Mouse (Mus musculus) intestine, embryonic 16.5 days (tissue): ENCODE data around the gene Tnrc18. TPM values are rescaled to one million over a fixed set of nuclear protein-coding genes. Genes with fewer than 3 reads are reported as not detected.

Experiments
- ATAC-seq: fragments of 200-750 bp; cut with Nextera tagmentation; 2 replicates; pipeline ENCODE4 v1.8.0; 2017; ENCODE audit warnings: moderate TSS enrichment, moderate library complexity
- H3K27ac ChIP-seq: fragments of 300-500 bp; sonication (generic); 2 replicates; pipeline ENCODE4 v1.5.1; 2014; ENCODE audit warnings: mild to moderate bottlenecking, low read length
- H3K27me3 ChIP-seq: fragments of 300-500 bp; sonication (generic); replicated peaks from 2 replicates; pipeline ENCODE4 v1.6.1; 2014; ENCODE audit warnings: low read length, control low read depth, mixed read lengths; ENCODE audit not compliant: control insufficient read depth, insufficient read depth
- H3K36me3 ChIP-seq: fragments of 300-500 bp; sonication (generic); 2 replicates; pipeline ENCODE4 v1.6.1; 2014; ENCODE audit warnings: low read length, control low read depth; ENCODE audit not compliant: control insufficient read depth, insufficient read depth
- H3K4me1 ChIP-seq: fragments of 300-500 bp; sonication (generic); 2 replicates; pipeline ENCODE4 v1.6.1; 2014; ENCODE audit warnings: low read length, control low read depth, mixed read lengths; ENCODE audit not compliant: control insufficient read depth, insufficient read depth
- H3K4me2 ChIP-seq: fragments of 300-500 bp; sonication (generic); 2 replicates; pipeline ENCODE4 v1.6.1; 2014; ENCODE audit warnings: low read depth, low read length, control low read depth
- H3K4me3 ChIP-seq: fragments of 300-500 bp; sonication (generic); 2 replicates; pipeline ENCODE4 v1.5.1; 2014; ENCODE audit warnings: mild to moderate bottlenecking, low read length
- H3K9ac ChIP-seq: fragments of 300-500 bp; sonication (generic); 2 replicates; pipeline ENCODE4 v1.6.1; 2014; ENCODE audit warnings: low read depth, low read length
- H3K9me3 ChIP-seq: fragments of 300-500 bp; sonication (generic); 2 replicates; pipeline ENCODE4 v1.6.1; 2016; ENCODE audit warnings: low read length, control low read depth; ENCODE audit not compliant: control insufficient read depth
- WGBS: fragments of 180-500 bp; shearing (Covaris S2); extraction: QIAGEN DNeasy Blood & Tissue Kit; methylation state at CpG from one replicate; pipeline ENCODE4 v1.1.7; 2014; 5-methylcytosine and 5-hydroxymethylcytosine counted together
- polyA plus RNA-seq: library from polyadenylated mRNA; unstranded; fragments of >200 nt; fragmentation: Nextera tagmentation; extraction: Ambion mirVana; gene quantifications from 2 replicates; pipeline ENCODE4 v1.2.1, GENCODE M21; 2015

Tnrc18 gene
- polyA plus RNA-seq, 1 experiment from 2014 or later: 10.5 TPM

DNA sequence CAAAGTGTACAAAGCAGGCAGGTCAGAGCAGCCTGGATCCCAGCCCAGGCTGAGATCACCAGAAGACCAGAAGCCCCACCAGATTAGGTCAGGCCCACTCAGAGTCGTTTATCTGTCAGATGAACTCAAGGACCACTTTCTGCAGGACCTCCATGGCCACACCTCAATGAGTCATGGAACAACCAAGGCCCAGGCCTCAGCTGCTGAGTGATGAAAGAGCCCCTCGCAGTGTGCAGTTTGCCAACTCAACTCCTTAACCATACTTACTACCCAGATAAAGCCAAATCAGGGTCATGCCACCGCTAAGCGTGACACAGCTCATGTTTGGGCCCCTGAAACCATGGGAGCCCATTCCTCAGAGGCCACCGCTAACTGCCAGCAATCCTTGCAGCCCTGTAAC is 109.8 kb downstream of the Tnrc18 start:
- H3K27me3 ChIP-seq: peaks cover under 1% of the 10 kb centered on the region; the same call in 1 of the 2 replicates
- peaks cover 2% of the 10 kb centered on the region; the same call in 1 of the 2 replicates for H3K4me1 ChIP-seq
- WGBS: 87% methylated on average over 5 of the region's 5 CpGs
- no peak overlapping the region for H3K4me3 ChIP-seq
- no peak for ATAC-seq
- H3K9ac ChIP-seq: no peak overlapping the region
- no peak overlapping the region for H3K4me2 ChIP-seq
- H3K27ac ChIP-seq: no peak overlapping the region
- no peaks in the 10 kb centered on the region for H3K9me3 ChIP-seq
- no peaks in the 10 kb centered on the region for H3K36me3 ChIP-seq

DNA sequence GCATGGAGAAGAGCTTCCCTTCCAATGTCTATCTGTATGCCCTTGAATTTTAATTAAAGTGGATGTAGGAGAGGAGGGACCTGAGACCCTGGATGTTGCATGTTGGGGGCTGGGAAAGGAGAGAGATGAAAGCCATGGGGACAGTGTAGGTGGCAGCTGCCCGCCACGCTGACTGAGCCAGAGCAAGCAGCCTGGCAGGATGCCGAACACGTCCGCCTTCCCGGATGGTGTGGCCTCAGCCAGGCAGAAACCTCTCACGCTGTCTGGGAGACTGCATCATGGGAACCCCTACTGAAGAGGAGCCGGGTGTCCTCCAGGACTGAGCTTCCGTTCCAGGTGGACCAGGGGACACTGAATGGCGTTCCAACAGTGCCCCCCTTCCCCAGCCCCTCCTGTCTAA is 113.9 kb downstream of the Tnrc18 start:
- Histone ChIP-seq H3K9me3 (no peaks in the 10 kb centered on the region), H3K36me3 (no peaks in the 10 kb centered on the region), H3K4me1 (peaks cover 10% of the 10 kb centered on the region; the same call in 1 of the 2 replicates), H3K27ac (no peak overlapping the region), H3K27me3 (peaks cover 12% of the 10 kb centered on the region; the same call in 1 of the 2 replicates), H3K4me2 (no peak overlapping the region), H3K9ac (no peak overlapping the region), H3K4me3 (no peak overlapping the region)
- 87% methylated on average over 10 of the region's 10 CpGs for WGBS
- no peak for ATAC-seq

DNA sequence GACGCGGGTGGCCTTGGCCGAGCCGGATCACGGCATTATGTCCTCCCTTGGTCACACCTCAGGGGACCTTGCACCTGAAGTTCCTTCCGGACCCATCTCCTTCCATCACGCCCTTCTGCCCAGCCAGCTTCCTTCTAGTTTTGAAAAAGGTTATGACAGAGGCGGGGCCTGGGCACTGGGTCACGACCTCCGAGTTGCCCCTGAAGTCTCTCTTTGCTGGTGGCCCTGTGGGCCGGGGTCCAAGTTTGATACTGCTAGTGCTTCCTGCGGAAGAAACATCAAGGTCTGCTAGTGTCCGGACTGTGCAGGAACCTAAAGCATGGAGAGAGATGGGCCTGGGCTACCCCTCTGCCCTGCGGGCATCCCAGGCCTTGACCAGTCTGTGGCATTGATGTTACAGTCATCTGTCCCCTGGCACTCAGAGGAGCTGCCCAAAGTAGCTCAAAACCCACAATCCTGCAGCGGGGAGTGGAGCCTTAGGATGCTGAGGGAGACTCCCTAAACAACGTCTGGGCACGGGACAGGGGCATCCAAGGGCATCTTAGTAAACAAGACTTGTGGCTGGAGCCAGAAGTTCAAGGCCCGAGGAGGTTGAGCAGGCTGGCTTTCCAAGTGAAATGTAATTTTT is 114.8 kb downstream of the Tnrc18 start:
- no peak for ATAC-seq
- Histone ChIP-seq H3K9ac (peak overlapping the region; percentile 69), H3K9me3 (no peaks in the 10 kb centered on the region), H3K4me1 (peaks cover 10% of the 10 kb centered on the region; the same call in 1 of the 2 replicates), H3K4me3 (peak overlapping the region; percentile 66), H3K36me3 (no peaks in the 10 kb centered on the region), H3K27me3 (peaks cover 12% of the 10 kb centered on the region; the same call in 1 of the 2 replicates), H3K4me2 (peak overlapping the region; percentile 99), H3K27ac (no peak overlapping the region)
- 21% methylated on average over 18 of the region's 18 CpGs for WGBS

DNA sequence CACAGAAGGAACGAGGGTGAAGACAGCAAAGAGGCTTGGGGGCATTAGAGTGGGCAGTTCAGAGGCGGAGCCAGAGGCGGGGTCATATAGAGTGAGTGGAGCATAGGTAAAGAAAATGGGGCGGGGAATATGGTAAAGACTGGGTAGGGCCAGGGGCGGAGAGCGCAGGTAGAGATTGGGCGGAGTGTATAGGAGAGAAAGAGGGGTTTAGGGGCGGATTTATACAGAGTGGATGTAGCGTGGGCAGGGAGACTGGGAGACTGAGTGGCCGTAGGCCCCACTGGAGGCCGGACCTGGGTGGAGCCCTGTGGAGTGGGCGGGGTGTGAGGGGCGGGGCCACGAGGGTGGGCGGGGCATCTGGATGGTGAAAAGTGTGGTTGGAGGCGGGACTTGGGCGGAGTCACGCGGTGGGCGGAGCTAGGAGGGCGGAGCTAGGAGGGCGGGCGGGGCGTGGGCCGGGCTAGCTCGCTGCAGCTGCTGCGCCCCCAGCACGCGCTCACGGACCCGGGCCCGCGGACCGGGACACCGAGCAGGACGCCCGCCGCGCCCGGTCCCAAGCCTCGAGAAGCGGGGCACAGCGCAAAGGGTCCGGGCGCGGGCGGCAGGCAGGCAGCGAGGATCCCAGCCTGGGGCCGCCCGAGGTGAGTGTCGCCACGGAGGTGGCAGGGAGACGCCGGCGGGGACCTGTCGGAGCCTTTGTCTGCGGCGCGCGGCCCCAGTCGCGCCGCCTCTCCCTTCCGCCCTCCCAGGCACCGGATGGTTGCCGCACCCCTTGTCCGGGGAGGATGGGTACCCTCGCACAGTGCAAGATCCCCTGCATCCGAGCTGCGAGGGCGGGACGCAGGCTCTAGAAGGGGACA is 115.6 kb downstream of the Tnrc18 start:
- no peaks in the 10 kb centered on the region for H3K9me3 ChIP-seq
- peak overlapping the region; percentile 99 for H3K4me2 ChIP-seq
- ATAC-seq: peak; percentile 90
- peak overlapping the region; percentile 66 for H3K4me3 ChIP-seq
- under 1% methylated on average over 66 of the region's 72 CpGs for WGBS
- H3K27me3 ChIP-seq: peaks cover 12% of the 10 kb centered on the region; the same call in 1 of the 2 replicates
- H3K4me1 ChIP-seq: peaks cover 10% of the 10 kb centered on the region; the same call in 1 of the 2 replicates
- peak overlapping the region; percentile 69 for H3K9ac ChIP-seq
- H3K27ac ChIP-seq: no peak overlapping the region
- H3K36me3 ChIP-seq: no peaks in the 10 kb centered on the region

DNA sequence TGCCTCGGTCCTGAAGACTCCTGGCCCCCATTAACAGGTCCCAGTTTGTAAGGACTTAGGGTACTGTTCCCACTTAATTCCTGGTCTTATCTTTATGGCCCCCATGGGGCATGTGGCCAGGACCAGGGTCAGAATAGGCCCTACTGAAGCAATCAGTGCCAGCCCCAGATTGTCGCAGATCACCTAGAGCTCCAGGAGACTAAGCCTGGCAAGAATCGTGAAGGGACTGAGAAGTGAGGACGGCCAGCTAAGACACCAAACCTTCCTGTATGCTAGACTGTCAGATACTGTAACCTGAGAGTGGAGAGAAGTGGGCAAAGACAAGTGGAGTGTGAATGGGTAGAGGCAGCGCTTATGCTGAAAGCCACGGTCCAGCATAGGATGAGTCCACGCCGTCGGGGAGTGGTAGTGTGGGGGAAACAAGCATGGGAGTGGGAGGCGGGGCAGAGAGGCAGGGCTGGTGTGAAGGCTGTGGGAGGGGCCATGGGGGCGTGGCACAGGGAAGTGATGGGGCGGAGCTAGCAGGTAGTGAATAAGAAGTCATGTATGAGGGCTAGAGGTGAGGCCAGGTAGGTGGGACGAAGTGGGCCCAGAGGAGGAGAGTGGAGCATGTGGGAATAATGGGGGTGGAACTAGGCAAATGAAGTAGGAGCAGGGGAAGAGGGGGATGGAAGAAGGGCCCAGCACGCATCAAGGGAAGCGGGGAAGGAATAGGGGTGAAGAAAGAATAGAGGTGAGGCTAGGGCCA is 116.4 kb downstream of the Tnrc18 start:
- ATAC-seq: peak; percentile 71
- H3K4me3 ChIP-seq: peak overlapping the region; percentile 66
- 9% methylated on average over 15 of the region's 15 CpGs for WGBS

DNA sequence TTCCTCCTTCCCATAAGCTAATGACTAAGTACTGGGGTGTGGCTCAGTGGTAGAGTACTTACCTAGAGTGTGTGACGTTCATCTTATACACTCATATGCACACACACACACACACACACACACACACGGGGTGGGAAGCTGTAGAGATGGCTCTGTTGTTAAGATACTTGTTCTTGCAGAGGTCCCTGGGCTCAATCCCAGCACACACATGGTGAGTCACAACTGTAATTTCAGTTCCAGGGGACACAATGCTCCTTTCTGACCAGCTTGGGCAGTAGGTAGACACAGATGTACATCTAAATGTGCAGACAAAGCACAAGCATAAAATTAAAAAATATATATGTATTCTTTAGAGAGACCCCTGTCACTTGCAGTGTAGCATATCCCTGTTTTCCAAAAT is 119.7 kb downstream of the Tnrc18 start:
- Histone ChIP-seq H3K27ac (no peak overlapping the region), H3K4me2 (no peak overlapping the region), H3K4me1 (peaks cover 8% of the 10 kb centered on the region; the same call in 1 of the 2 replicates), H3K36me3 (no peaks in the 10 kb centered on the region), H3K9ac (no peak overlapping the region), H3K9me3 (no peaks in the 10 kb centered on the region), H3K27me3 (peaks cover 12% of the 10 kb centered on the region; the same call in 1 of the 2 replicates), H3K4me3 (no peak overlapping the region)
- ATAC-seq: no peak
- 51% methylated on average over 2 of the region's 2 CpGs for WGBS

More for the DNA sequence above, 116.4 kb downstream of the Tnrc18 start:
- Histone ChIP-seq H3K9me3 (no peaks in the 10 kb centered on the region), H3K36me3 (no peaks in the 10 kb centered on the region), H3K4me2 (peak overlapping the region; percentile 99), H3K27me3 (peaks cover 12% of the 10 kb centered on the region; the same call in 1 of the 2 replicates), H3K4me1 (peaks cover 10% of the 10 kb centered on the region; the same call in 1 of the 2 replicates), H3K9ac (no peak overlapping the region), H3K27ac (no peak overlapping the region)

DNA sequence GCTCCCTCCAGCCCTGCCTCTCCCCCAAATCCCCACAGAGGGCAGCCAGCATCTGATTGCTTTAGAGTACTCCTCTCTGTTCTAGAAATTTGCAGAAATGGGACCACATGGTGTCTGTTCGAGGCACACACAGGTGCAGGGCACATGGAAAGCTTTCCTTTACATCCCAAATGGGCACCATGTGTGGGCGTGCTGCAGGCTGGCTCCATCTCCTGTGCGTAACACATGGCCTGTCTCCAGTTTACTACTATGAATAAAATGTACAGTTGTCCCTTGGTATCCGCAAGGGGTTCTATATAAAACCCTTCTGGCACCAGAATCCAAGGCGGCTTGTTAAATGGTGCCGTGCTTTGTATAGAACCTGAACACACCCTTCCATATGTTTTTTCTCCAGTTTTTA is 120.6 kb downstream of the Tnrc18 start:
- Histone ChIP-seq H3K4me3 (no peak overlapping the region), H3K9ac (no peak overlapping the region), H3K36me3 (no peaks in the 10 kb centered on the region), H3K9me3 (no peaks in the 10 kb centered on the region), H3K4me1 (0 out of 2 replicates have a peak, but pooled peaks cover 3% of the 10 kb centered on the region), H3K27me3 (peaks cover 8% of the 10 kb centered on the region; the same call in 1 of the 2 replicates), H3K4me2 (no peak overlapping the region), H3K27ac (no peak overlapping the region)
- no peak for ATAC-seq
- WGBS: 85% methylated on average over 6 of the region's 6 CpGs

DNA sequence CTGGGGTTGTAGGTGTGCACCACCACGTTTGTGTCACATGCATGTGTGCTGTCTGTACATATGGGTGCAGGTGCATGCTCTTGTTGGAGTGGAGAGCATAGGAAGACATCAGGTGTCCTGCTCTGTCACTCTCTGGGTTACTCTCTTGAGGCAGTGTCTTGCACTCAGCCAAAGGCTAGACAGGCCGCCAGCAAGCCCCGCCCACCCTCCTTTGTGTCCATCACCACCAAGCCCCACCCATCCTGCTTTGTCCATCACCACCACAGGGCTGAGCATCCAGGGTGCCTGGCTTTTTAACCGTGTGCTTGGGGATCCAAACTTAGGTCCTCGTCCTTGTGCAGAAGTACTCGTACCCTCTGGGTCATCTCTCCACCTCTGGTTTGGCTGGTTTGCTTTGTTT is 121.2 kb downstream of the Tnrc18 start:
- H3K27ac ChIP-seq: no peak overlapping the region
- 35% methylated on average over 6 of the region's 6 CpGs for WGBS
- no peaks in the 10 kb centered on the region for H3K9me3 ChIP-seq
- H3K27me3 ChIP-seq: peaks cover 6% of the 10 kb centered on the region; the same call in 1 of the 2 replicates
- no peak for ATAC-seq
- H3K4me3 ChIP-seq: no peak overlapping the region
- H3K36me3 ChIP-seq: no peaks in the 10 kb centered on the region
- H3K4me2 ChIP-seq: no peak overlapping the region
- no peak overlapping the region for H3K9ac ChIP-seq
- H3K4me1 ChIP-seq: 0 out of 2 replicates have a peak, but pooled peaks cover 3% of the 10 kb centered on the region
